Mouse (Mus musculus) brown adipose tissue, adult 24 weeks (tissue): ENCODE data around the gene Fcrl5. TPM values are rescaled to one million over a fixed set of nuclear protein-coding genes. Genes with fewer than 3 reads are reported as not detected.
A peak's percentile ranks its signal among the peaks of the same experiment; 100 is the strongest.

Experiments used
- H3K27ac ChIP-seq: fragments of 200-500 bp; replicated peaks from 2 replicates; pipeline ENCODE4 v1.5.1; 2012; ENCODE audit warnings: low read depth, mild to moderate bottlenecking, low read length
- H3K4me1 ChIP-seq: fragments of 200-500 bp; 2 replicates; pipeline ENCODE4 v1.6.1; 2012; ENCODE audit warnings: low read length, mixed read lengths; ENCODE audit not compliant: control insufficient read depth, insufficient read depth, insufficient read length
- H3K4me3 ChIP-seq: fragments of 200-500 bp; 2 replicates; pipeline ENCODE4 v1.5.1; 2012; ENCODE audit warnings: low read depth, mild to moderate bottlenecking, low read length, moderate library complexity; ENCODE audit not compliant: insufficient read depth
- polyA plus RNA-seq: library from polyadenylated mRNA; stranded (reverse); fragments of >200 nt; gene quantifications from 2 replicates; pipeline ENCODE4 v1.2.4, GENCODE M21; 2012; ENCODE audit not compliant: missing spikeins, insufficient read depth, insufficient read length

Gene Fcrl5
- polyA plus RNA-seq, 1 experiment = not detected

DNA sequence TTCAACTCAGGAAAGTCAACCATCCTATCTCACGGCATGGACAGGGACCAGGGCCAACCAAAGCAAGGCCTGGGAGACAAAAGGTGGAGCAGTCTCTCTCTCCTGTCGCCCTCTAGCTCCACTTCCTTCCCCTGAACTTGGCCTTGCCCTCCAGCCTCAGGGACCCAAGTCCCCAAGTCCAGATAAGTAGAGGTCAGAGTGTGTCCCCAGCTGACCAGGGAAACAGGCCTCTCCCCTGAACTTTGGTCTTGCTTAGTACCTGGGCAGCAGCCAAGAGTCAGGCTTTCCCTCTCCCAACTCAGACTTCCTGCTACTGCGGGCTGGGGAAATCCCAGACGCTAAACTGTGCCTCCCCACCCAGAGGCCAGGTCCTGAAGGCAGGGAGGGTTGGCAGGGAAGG lies 73.5 kb downstream of the Fcrl5 start:
- H3K4me3 ChIP-seq = peak overlapping the region; percentile 42
- peak overlapping the region; percentile 97 for H3K27ac ChIP-seq
- H3K4me1 ChIP-seq = peaks cover 5% of the 10 kb centered on the region; the same call in 1 of the 2 replicates

DNA sequence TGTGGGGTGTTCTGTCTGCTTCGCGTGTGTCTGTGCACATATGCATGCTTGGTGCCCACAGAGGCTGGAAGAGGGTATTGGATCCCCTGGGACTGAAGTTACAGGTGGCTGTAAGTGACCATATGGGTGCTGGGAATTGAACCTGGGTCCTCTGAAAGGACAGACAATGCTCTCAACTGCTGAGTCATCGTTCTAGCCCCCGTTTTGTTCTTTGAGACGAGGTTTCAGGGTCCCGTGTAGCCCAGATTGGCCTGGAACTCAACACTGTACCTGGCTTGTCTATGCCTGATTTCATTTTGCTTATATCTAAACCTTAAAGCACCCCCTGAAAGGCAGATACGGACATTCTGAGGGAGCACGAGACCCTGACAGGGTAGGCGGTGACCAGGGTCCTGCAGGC lies 75.3 kb downstream of the Fcrl5 start:
- Histone ChIP-seq H3K4me1 (peaks cover 10% of the 10 kb centered on the region), H3K27ac (no peak overlapping the region), H3K4me3 (no peak overlapping the region)

DNA sequence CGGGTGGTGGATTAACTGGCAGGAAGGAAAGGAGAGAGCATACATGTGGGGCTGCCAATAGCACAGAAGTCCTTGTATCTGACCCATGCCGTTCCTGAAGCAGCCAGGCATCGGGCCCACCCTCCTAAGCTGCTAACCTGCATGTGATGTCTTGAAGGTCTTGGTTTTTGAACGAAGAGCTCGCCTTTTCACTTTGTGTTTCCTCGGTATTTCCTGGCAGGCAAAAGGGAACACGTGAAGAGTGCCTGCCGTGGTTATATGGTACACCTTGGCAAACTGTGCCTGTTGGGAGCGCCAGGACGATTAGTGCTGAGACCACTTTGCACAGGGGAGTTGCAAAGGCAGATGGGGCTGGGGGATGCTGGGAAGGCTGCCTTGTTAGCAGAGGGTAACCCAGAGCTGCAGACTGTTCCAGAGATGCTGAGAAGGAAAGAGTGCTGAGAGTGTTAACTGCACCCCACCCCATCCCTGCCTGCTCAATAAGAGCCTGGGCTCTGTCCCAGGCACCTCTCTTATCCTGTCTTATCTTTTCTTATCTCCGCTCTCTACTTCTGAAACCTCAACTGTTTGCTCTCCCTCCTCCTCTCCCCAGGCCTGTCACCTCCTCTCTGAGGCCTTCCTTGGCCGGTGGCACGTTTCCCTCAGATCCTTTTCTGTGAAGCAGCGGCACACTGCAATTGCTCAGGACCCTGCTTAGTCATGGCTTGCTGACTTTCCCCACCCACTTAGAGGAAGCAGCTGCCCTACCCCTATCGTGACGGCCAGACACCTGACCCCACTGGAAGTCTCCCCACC lies 76.6 kb downstream of the Fcrl5 start:
- H3K4me1 ChIP-seq = peaks cover 15% of the 10 kb centered on the region
- no peak overlapping the region for H3K27ac ChIP-seq
- H3K4me3 ChIP-seq = no peak overlapping the region

DNA sequence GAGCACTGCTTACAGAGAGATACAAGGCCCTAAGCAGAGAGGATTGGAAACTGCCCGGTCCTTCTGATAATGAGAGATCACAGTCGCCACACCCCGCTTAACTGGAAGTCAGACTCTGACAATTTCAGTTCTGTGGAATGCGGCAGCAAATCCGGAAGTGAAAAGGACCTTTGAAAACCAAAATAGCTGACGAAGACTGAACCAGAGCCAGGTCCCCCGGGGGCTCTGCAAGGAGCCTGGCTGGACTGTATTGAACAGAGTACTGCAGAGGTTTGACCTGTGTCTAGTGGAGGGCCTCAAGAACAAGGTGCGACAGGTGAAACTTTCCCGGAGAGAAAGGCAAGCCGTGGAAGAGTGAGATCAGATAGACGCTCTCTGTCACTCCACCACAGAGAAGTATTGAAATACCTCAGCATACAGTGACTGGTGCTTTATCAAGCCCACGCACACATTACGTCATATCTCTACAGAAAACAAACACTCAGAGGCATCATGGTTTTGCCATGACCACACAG lies 80.1 kb downstream of the Fcrl5 start:
- H3K4me3 ChIP-seq = no peak overlapping the region
- peak overlapping the region; percentile 55 for H3K27ac ChIP-seq
- peaks cover 12% of the 10 kb centered on the region for H3K4me1 ChIP-seq

DNA sequence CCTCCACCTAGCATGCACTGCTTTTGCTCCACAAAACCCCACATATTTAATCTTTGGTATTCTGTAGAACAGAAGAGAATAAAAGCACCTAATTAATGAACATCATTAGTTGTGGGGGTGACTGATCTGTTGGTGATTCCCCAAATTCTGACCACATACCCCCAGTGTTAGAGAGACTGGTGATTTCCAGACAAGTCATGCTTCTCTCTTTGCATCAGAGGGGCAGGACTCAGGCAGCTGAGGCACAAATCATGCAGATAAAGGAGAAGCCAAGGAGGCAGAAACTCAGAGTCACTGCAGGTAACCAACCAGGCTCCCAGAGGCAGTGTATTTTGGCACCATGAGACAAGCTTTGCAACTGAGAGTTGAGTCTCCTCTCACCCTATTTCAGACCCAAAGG lies 82.9 kb downstream of the Fcrl5 start:
- Histone ChIP-seq H3K4me1 (peaks cover 12% of the 10 kb centered on the region), H3K27ac (no peak overlapping the region), H3K4me3 (no peak overlapping the region)

DNA sequence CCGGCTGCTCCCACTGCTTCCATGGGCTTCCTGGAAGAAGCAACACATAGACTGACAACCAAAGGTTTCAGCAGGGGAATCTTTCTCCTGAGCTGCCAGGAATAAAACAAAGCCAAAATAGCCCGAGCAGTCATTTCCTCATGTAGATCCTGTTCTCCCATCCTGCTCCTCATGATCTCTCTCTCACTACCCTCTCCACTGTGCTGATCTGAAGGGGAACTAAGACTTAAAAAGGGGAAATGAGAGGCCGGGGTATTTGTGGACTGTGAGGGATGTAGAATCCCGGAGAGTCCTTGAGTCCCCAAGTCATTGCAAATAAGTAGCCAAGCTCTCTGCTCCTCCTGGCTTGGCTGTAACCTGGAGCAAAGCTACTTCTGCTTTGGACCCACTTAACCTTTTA lies 85.6 kb downstream of the Fcrl5 start:
- H3K4me3 ChIP-seq = no peak overlapping the region
- H3K27ac ChIP-seq = peak overlapping the region; percentile 15; the same call in 1 of the 2 replicates
- peaks cover 6% of the 10 kb centered on the region for H3K4me1 ChIP-seq

DNA sequence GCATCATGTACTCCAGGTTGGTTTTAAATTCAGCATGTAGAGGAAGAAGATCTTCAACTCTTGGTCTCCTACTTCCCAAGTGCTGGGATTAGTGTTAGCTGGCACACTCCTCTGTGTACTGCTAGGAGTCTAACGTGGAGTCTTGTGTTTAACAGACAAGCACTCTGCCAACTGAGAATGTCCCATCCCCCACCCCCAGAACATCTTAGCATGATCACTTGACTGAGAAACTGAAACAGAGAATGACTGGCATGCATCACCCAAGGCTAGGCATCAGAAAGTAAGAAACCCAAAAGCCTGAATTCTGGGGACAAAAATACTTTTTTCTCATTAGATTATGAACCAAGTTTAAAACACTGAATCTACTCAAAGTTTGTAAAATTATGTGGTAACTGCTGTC lies 86.3 kb downstream of the Fcrl5 start:
- H3K4me3 ChIP-seq = no peak overlapping the region
- H3K27ac ChIP-seq = no peak overlapping the region; the same call in 1 of the 2 replicates
- H3K4me1 ChIP-seq = peaks cover 4% of the 10 kb centered on the region; the same call in 1 of the 2 replicates

DNA sequence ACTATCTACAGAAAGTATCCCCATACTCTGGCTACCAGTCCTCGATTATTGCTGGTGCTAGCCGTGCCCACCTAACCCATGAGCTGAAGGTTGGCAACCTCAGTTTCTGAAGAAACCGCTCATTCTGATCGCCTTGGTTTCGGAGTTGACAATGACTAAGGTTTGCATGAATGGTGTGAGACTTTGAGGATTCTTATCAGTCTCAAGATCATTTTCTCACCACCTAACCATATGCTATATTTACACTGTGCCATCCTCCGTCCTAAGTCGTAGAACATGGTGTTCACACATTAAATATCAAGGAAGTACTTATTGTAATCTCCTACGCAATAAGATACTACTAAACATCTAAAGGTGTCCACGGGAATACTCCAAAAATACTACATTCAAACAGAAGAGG lies 88.1 kb downstream of the Fcrl5 start:
- no peak overlapping the region for H3K27ac ChIP-seq
- H3K4me1 ChIP-seq = peaks cover 5% of the 10 kb centered on the region; the same call in 1 of the 2 replicates
- no peak overlapping the region for H3K4me3 ChIP-seq

DNA sequence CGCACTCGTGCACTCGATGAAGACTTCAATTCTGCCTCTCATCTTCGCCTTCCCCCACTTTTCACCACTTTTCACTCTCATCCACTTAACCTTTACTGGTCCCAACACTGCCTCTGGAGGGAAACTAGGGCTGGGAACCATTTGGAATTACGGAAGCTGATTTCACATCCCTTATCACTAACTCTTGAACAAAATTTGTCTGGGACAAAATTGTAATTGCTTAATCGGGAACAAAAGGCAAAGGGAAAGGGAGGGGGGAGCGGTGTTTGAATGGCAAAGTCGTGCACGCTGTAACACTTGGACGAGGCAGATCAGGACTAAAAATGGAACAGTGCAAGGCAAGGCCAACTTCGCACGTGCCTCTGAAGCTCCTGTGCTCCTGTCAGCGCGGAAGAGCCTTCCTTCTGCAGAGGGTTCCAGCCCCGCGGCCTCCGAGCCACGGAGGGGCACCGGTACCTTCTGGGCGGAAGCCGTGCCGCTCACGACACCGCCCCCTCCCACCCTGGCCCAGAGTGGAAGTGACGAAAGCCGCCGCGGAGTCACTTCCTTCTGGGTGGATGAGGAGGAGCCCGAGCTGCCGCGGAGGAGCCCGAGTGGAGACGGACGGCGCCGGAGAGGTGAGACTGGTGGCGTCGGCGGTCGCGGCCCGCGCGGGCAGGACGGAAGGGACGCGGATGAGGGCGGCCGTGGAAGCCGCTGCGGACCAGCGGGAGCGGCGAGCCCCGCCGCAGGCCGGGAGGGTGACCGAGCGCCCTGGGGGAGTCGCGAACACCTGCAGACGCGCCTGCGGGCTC lies 89.7 kb downstream of the Fcrl5 start, which contains the start of gene Etv3:
TSS of gene Etv3 (plus strand) at position 365 of the 794 bp plus-strand sequence.
- peaks cover 3% of the 10 kb centered on the region; the same call in 1 of the 2 replicates for H3K4me1 ChIP-seq
- peak within 1 kb of the TSS; percentile 93 for H3K4me3 ChIP-seq
- H3K27ac ChIP-seq = peak within 1 kb of the TSS; percentile 92

DNA sequence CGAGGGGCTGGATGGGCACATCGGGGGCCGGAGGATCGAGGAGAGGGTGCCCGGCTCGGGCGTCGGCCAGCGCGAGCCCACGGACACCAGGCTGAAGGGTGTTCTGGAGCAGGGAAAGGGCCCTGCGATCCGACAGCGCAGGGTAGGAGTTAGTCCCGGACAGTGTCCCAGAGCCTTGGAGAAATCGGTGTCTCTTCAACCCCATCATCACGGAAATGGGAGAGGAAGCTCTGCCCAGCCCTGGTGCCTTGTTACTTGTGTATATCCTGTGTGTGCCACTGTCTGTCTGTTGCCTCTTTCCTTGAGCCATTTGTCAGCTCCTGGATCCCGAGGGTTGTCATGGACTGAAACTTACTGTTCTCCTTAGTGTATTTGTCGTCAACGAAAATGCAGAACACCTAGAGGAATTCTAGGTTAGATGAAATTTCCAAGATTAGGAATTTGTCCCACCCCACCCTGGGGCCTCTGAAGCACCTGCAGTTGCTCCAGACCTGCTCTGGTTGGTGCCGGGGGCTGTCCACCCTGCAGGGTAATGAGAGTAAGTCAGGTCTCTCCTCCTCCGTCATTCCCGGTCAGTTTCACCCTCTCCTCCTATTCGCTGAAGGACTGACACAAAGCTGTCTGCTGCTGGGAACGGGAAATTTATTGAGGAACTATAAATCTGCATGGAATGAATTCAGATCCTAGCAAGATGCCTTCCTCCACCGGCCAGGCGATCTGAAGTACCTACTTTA lies 90.4 kb downstream of the Fcrl5 start:
- peak overlapping the region; percentile 93 for H3K4me3 ChIP-seq
- peak overlapping the region; percentile 91 for H3K27ac ChIP-seq

DNA sequence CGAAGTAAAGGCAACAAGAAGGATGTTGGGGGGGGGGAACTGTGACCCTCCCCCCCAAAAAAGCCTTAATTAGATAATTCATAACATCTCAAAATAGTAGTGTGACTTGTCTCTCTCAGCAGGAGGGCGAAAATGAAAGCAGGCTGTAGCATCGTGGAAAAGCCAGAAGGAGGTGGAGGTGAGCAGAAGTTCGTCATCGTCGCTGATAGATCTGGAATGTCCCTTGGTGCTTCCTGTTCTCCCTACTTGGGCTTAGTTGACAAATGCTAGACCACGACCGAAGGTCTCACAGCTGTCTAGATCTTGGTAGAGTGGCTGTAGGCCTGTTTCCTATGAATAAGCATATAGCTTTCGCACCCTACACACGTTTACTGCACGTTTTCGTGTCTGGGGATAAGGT lies 91.6 kb downstream of the Fcrl5 start:
- Histone ChIP-seq H3K4me1 (peaks cover 3% of the 10 kb centered on the region; the same call in 1 of the 2 replicates), H3K27ac (no peak overlapping the region), H3K4me3 (peak overlapping the region; percentile 16; the same call in 1 of the 2 replicates)

More for the DNA sequence above, 90.4 kb downstream of the Fcrl5 start:
- H3K4me1 ChIP-seq = peaks cover 3% of the 10 kb centered on the region; the same call in 1 of the 2 replicates

DNA sequence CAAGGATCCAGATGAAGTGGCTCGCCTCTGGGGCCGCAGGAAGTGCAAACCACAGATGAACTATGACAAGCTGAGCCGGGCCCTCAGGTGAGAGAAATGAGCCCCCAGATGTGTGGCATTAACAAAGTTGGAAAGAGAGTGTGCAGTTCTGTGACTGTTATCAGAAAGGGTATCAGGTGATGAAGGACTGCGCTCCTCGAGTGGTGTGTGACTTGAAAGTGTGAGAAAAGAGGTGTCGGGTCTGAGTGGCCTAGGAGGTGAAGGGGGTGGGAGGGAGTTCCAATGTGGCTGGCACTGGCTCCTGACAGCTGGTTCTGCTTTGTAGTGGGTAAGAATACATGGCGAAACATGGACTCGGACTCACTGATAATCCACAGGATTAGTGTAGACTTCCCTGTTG lies 92.4 kb downstream of the Fcrl5 start:
- Histone ChIP-seq H3K4me3 (no peak overlapping the region), H3K27ac (no peak overlapping the region), H3K4me1 (peaks cover 3% of the 10 kb centered on the region; the same call in 1 of the 2 replicates)

DNA sequence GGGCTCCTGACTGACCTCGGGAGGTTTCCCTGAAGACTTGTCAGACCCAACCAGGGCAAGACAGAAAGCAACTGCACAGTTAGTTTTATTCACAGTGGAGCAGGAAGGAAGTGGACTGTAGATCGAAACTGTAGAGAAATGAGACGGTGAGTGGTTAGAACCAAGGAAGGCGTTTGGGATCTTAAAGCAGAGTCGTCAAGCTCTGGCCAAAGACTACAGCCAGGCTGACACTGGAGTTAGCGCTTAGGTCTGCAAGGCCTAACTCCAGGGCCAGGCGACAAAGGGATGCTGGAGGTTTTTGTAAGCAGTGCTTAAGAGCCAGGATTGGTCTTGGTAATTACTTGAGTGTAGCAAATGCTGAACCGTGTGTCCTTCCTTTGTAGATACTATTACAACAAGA lies 93.3 kb downstream of the Fcrl5 start:
- Histone ChIP-seq H3K27ac (no peak overlapping the region), H3K4me1 (peaks cover 3% of the 10 kb centered on the region; the same call in 1 of the 2 replicates), H3K4me3 (no peak overlapping the region)

DNA sequence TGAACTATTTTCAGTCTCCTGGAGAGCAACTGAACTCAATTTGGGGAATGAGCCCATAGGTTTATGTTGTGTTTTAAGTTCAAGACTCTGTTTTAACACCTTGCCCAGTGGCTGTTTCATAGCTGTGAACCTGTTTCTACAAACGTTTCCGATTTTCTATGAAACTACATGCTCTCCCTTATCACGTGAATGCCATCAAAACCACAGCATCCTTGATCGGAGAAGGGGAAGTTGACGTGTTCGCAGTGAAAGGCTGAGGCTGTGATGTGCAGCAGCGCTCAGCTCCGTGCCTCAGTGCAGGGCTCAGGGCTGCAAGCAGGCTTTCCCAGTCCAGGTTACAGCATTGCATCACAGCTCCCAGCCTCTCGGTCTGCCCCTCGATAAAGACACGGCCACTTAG lies 94.0 kb downstream of the Fcrl5 start:
- no peak overlapping the region for H3K4me3 ChIP-seq

More for the DNA sequence above, 94.0 kb downstream of the Fcrl5 start:
- Histone ChIP-seq H3K27ac (no peak overlapping the region), H3K4me1 (peaks cover 3% of the 10 kb centered on the region; the same call in 1 of the 2 replicates)
